Mouse (Mus musculus): ENCODE measurements around the gene Mrap.

Gene Mrap

DNA sequence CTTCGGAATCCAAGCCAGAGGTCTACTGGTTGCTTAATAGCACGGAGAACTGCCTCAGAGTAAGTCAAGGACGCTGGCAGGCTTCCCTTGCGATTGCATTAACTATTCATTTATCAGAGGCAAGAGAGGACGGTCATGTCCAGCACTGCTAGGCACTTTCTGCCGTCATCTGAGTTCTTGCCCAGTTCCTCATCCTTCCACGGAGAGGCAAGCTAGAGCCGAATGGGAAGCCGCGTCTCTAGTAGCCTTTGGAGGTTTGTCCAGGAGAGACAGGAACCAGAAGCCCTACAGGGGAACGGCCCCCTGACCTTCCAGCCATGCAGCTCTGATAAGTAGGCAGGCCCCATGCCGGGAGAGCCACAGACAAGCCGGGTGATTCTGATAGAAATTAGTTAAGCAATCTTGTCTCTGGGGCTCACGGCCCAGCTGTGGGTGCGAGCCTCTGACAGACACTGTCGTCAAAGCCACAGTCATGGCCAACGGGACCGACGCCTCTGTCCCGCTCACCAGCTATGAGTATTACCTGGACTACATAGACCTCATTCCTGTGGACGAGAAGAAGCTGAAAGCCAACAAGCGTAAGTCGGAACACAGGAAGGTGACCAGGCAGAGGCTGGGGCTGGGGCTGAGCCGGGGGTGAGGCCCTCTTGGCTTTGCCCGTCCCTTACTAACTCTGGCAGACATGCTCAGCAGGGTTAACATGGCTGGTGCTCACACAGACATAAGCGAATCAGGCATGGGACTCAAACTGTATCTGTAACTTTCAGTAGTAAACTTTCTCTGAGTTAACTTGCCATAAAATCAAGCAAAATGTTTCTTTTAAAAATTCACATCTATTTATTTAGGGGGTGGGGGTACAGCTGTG is at the start of gene Mrap:
Gene Mrap (plus strand): TSS at position 116 of the 865 bp plus-strand sequence.
- no peak for DNase-seq (ENCODE audit: low spot score in 2 of 2)

DNA sequence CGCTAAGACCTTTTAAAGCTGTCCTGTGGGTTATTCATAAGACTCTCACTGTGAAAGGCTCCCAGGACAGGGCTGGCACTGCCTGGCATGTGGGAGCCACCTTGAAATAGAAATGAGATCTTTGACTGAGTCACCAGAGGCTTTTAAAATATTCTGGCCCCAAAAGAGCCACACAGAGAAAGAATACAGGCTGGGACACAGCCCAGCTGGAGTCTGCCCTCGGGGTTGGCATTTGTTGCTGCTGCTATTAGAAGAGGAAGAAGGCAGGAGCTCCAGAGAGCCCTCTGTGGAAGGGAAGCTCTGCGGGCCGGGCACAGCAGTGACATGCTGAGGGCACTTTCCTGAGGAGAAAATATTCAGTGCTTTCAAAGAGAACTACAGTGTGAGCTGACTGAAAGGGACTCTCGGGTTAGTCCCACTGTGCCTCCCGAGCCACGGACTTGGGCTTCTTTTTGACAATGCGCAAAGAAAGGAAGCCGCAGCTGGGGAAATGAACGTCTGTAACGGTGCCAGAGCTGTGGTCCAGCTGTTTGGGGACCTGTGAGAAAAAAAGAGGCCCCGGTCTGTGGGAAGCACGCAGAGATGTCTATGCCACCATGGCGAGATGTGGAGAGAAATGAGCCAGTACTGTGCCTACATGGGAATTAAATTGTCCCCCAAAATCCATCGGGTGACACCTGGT is 45.2 kb upstream of the Mrap start:
- DNase-seq (ENCODE audit: low spot score in 2 of 2), result no peak

DNA sequence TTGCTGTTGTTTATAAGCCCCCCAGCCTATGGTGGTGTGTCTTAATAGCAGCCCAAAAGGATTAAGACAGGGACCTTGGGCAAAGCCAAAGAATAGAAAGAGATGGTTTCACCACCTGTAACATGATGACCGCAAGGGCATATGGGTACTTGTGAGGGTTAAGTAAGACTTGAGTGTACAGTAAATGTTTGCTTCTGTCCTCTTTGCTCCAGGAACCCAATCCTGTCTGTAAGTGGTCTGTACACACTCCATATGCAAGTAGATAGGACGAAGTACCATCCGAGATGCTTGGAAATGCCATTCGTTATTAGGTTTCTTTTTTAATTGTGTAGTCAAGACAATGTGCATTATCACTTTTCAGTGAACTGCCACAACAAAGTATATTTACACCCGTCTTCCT is 44.4 kb upstream of the Mrap start:
- DNase-seq (ENCODE audit: low spot score in 2 of 2), result no peak

DNA sequence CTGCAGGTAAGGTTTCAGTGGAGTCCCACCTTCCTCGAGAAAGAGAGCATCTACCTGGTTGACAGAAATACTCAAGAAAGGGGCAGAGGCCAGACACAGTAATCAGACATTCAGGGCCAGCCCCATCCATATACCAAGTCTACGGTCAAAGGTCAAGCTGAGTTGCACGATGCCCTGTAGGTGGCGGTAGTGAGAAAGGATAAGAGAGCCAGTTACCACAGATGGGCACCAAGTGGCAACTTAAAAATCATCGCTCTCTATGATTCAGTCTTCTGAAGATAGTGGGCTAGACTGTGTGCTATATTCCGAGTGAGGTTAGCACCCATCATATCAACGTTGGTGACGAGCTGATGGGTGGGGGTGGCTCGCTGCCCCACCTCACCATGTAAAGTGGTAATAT is 43.3 kb upstream of the Mrap start:
- peak; percentile 38 to 57 for DNase-seq (ENCODE audit: low spot score in 2 of 2)

DNA sequence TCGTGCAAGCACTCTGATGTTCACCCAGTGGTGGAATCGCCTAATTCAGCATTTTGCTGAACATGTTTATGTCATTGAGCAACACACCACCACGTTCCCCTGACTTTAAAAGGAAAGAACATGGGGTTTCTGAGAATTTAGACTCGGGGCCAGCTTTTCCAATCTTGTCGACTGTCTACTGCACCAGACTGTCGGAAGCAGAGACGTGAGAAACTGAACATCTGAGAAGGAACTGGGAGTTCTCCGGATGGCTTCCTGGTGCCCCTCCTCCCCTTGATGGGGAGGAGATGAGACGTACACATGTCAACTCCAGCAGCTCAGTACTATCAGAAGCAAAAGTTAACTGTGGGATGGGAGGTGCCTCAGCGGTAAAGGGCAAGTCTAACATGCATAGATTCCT is 42.9 kb upstream of the Mrap start:
- no peak for DNase-seq (ENCODE audit: low spot score in 2 of 2)

DNA sequence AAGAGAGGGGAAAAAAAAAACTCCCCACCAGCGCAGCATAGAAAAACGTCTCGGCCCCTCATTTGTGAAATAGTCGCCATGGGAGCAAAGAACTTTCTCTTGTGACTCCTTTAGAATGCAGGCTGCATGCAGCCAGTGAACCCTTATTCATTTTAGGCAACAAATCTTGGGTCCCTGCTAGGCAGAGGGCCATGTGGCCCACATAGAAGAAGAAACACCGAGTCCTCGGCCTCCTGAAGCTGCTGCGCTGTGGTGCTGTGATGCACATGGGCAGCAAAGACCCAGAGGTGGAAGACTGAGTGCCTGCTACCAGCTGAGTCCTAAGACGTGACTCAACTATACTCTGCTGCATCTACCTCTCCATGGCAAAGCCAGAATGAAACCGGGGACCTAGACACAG is 41.7 kb upstream of the Mrap start:
- DNase-seq (ENCODE audit: low spot score in 2 of 2), result no peak

DNA sequence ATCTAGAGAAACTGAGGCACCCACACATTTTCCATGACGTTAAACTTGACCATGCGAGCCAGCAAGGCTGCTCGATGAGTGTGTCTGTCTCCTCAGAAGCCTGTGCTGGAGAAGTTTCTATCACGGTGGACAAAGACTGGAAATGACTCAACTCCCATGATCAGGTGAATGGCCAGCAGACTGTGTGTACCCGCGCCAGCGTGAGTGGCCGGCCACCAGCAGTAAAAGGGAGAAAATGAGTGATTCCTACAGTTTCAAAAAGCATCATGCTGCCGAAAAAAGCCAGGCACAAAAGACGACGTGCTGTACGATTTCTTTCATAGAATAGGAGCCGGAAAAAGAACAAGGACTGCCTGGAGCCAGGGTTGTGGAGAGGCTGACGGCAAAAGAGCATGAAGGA is 38.6 kb upstream of the Mrap start:
- DNase-seq (ENCODE audit: low spot score in 2 of 2), result no peak

DNA sequence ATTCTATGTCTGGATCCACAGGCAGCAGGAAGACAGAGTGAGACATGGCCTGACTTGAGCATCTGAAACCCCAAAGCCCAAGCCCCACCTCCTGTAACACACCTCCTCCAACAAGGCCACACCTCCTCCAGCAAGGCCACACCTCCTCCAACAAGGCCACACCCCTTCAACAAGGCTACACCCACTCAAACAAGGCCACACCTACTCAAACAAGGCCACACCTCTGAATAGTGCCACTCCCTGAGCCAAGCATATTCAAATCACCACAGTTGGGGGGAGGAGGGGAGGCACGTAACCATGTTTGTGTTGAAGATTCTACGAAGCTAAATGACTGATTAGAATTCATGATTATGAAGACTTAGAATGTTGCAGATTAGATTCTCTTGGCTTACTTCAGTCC is 36.5 kb upstream of the Mrap start:
- no peak for DNase-seq (ENCODE audit: low spot score in 2 of 2)

GRCm38 (mm10) chr16:90703646-90704045 is 34.4 kb upstream of the Mrap start:
- no peak for DNase-seq (ENCODE audit: low spot score in 2 of 2)

DNA sequence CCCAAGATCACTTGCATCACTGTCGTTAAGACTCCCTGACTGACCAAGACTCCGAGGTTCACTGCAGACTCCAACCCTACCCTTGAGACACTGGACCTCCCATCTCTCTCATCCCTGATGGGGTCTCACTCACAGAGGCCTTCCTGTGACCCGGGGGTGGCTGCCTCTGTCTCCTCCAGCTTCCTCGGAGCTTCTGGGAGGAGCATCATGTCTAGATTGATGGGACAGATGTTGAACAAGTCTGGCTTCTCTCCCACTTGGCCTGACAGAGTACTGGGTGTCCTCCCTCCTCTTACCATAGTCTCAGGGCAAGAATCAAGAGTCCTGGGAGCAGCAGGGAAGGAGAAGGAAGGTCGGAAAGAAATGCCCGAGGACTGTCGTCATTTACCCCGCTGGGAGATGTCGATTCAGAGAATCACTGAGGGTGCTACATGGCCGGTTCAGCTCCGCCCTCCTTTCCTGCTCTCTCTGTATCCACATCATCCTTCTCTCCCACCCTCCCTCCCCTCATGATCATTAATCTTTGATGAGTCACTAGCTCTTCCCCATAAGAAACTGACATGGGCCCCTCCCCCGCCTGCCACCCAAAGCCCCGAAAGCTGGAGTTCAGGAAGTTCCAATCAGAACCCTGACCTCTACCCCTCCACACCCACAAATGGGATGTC is 33.7 kb upstream of the Mrap start:
- DNase-seq (ENCODE audit: low spot score in 2 of 2), result no peak

- DNase-seq (ENCODE audit: low spot score in 2 of 2), result no peak
Observed at GRCm38 (mm10) chr16:90706279-90706678, 31.7 kb upstream of the Mrap start.

- DNase-seq (ENCODE audit: low spot score in 2 of 2), result no peak
Observed at GRCm38 (mm10) chr16:90709711-90710289, 28.2 kb upstream of the Mrap start.

DNA sequence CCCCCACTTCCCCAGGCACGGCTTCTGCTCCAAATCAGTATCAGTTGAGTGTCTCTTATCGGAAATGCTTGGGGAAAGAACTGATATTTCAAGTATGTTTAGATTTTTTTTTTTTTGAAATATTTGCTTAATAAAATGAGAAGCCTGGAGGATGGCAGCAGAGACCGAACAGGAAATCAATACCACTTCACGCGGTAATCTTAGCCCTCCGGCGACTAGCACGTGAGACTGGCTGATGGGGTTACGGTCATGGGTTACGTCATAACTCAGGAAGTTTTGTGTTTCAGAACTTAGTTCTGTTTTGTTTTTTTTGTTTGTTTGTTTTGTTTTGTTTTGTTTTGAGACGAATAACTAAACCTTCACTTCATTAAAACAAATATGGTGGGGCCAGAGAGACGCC is 27.7 kb upstream of the Mrap start:
- DNase-seq (ENCODE audit: low spot score in 2 of 2), result no peak

GRCm38 (mm10) chr16:90724051-90724450 is 14.0 kb upstream of the Mrap start:
- DNase-seq (ENCODE audit: low spot score in 2 of 2), result no peak

DNA sequence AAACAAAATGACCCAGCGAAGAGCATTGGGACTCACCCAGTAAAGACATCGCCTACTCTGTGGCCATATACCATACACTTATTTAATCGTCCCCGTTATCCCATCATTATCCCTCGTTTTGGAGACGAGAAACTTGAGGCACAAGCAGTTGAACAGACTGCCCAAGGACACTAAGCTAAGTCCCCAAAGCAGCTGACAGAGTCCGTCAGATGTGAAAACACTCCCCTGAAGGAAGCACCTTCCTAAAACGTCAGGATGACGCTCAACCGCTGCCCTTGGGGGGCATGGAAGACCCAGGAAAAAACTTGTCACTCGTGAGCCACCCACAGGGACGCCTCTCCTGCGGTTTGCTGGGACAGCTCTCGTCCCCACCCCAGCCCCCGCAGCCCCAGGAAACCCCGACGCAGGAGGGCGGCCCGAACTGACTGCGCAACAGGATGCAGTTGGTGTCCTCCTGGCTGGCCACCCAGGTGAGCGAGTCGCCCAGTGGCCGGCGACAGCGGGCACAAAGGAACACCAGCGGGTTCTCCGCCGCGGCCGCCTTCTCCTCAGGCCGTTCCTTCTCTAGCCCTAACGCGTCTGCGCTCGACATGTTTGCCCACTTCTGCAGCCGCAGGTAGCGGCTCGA is 11.3 kb upstream of the Mrap start:
- DNase-seq (ENCODE audit: low spot score in 2 of 2), result no peak

GRCm38 (mm10) chr16:90727233-90728115 is 10.5 kb upstream of the Mrap start, which contains the start of gene Mis18a:
TSS of gene Mis18a (minus strand) at chr16:90727404.
- peak; percentile 94 to 95 for DNase-seq (ENCODE audit: low spot score in 2 of 2)

DNA sequence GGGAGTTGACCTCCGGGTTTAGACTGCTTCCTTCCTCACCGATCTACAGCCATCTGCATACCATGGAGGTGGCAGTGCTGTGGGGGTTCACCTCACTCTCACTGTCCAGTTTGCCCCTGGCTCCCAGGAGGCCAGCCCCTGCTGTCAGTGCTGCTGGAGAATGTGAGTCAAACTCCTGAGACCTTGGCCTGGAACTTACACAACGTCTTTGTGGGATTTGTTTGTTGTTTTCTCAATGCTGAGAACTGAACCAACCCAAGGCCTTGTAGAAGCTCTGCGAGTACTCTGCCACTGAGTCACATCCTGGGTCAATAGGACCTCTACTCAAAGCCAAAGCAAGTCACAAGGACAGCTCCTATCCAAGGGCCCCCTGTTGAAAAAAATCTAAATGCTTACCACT is 2.4 kb upstream of the Mrap start:
- no peak for DNase-seq (ENCODE audit: low spot score in 2 of 2)

DNA sequence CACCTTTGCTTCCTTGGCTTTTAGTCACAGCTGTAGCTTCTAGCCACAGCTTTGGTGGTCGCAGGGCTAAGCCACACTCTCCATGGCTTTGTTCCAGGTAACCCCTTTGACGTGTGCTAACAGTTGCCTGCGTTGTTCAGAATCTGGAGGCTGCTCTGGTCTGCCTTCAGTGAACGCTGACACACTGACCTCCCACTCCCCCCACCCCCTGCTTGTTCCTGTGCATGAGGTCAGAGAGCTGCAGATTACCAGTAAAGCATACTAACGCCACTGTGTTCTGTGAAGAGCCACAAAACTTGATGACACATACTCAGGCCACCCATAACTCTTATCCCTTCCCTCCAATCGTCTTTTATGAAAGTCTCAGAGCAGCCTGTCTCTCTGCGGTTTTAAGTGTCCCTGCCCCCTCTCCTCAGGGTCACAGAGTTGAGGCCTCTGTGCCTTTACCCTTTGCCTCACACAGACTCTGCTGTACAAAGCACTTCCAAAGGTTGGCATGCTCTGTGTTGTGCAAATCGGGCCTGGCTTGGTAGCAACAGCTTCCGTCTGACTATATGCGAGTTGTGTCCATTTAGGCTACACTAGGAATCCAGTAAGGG is 1.2 kb upstream of the Mrap start:
- DNase-seq (ENCODE audit: low spot score in 2 of 2), result no peak

DNA sequence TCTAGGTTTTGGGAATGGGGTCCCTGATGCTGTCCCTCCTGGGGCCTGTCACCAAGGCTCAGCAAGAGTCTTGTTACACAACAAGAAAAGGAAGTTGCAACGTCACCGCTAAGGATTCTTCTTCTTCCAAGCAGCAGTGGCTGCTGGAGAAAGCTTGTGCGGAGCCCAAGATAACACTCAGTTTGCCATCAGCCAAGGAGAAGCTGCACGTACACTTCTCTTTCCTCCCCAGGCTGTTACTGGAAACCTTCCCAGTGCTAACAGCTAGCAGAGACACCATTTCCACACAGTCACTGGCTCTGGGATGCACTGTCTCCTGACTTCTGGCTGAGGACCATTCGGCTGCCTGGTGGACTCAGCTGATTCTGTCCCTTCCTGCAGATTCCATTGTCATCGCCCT is 9.1 kb downstream of the Mrap start:
- DNase-seq (ENCODE audit: low spot score in 2 of 2), result no peak

- no peak for DNase-seq (ENCODE audit: low spot score in 2 of 2)
Observed at GRCm38 (mm10) chr16:90748169-90748568, 10.2 kb downstream of the Mrap start.
